Mouse (Mus musculus) ES-Bruce4 (cell line): ENCODE measurements around the gene Gm10271.

ENCODE experiments used
- CTCF ChIP-seq: IDR thresholded peaks from one replicate; pipeline ENCODE4 v1.8.1; 2011; ENCODE audit warnings: low read depth, low read length
- POLR2A ChIP-seq: IDR thresholded peaks from one replicate; pipeline ENCODE4 v1.8.1; 2011; ENCODE audit warnings: low read length; ENCODE audit not compliant: insufficient read depth

DNA sequence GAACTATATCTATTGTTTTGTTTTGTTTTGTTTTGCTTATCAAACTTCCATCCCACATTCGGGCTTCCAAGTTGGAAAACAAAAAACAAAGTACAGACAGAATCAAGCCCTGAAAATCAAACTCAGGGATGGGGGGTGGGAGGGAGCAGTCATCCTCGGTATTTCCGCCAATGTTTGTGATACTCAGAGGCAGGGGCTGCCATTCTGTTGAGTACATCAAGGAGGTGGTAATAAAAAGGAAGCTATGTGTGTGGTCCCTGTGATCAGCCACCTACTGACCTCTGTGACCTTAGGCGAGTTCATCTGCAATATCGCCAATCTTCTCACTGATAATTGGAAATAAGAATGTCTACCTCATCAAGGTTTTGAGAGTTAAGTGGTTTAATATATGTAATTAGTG lies 21.5 kb downstream of the Gm10271 start:
- TF ChIP-seq POLR2A (no peak), CTCF (no peak)
